Mouse (Mus musculus): ENCODE data around the gene Bach1.
A peak's percentile ranks its signal among the peaks of the same experiment; 100 is the strongest.
"Not testable (repeated sequence)": the region's sequence is repeated elsewhere in the genome, so short reads cannot be mapped to it uniquely, and the experiment has no call there.

Gene Bach1

GRCm38 (mm10) chr16:87680912-87681634 is 17.7 kb upstream of the Bach1 start:
- no peak for DNase-seq (ENCODE audit: low read depth)

- DNase-seq (ENCODE audit: low read depth): no peak
These were observed 16.9 kb upstream of the Bach1 start for GRCm38 (mm10) chr16:87681848-87682247.

- DNase-seq (ENCODE audit: low read depth): no peak
These were observed 12.3 kb upstream of the Bach1 start for GRCm38 (mm10) chr16:87686458-87686857.

- DNase-seq (ENCODE audit: low read depth): no peak
These were observed 11.4 kb upstream of the Bach1 start for GRCm38 (mm10) chr16:87687346-87687745.

GRCm38 (mm10) chr16:87688328-87688727 is 10.4 kb upstream of the Bach1 start:
- DNase-seq (ENCODE audit: low read depth): not testable (repeated sequence)

GRCm38 (mm10) chr16:87688823-87689222 is 9.9 kb upstream of the Bach1 start:
- DNase-seq (ENCODE audit: low read depth): not testable (repeated sequence)

- DNase-seq (ENCODE audit: low read depth): no peak
These were observed 9.5 kb upstream of the Bach1 start for GRCm38 (mm10) chr16:87689225-87689624.

GRCm38 (mm10) chr16:87690506-87690905 is 8.2 kb upstream of the Bach1 start:
- DNase-seq (ENCODE audit: low read depth): no peak

- DNase-seq (ENCODE audit: low read depth): no peak
These were observed 7.6 kb upstream of the Bach1 start for GRCm38 (mm10) chr16:87691102-87691501.

GRCm38 (mm10) chr16:87692591-87692990 is 6.2 kb upstream of the Bach1 start:
- DNase-seq (ENCODE audit: low read depth): no peak

- no peak for DNase-seq (ENCODE audit: low read depth)
These were observed 909 bp upstream of the Bach1 start for GRCm38 (mm10) chr16:87697707-87698365.

GRCm38 (mm10) chr16:87699306-87699692 is 554 bp downstream of the Bach1 start:
- DNase-seq (ENCODE audit: low read depth): no peak

GRCm38 (mm10) chr16:87699693-87700394 is 1.1 kb downstream of the Bach1 start:
- DNase-seq (ENCODE audit: low read depth): peak; percentile 68

GRCm38 (mm10) chr16:87700395-87700765 is 1.6 kb downstream of the Bach1 start:
- no peak for DNase-seq (ENCODE audit: low read depth)

- DNase-seq (ENCODE audit: low read depth): no peak
These were observed 3.1 kb downstream of the Bach1 start for GRCm38 (mm10) chr16:87701891-87702290.

- no peak for DNase-seq (ENCODE audit: low read depth)
These were observed 4.1 kb downstream of the Bach1 start for GRCm38 (mm10) chr16:87702881-87703280.

- DNase-seq (ENCODE audit: low read depth): no peak
These were observed 5.5 kb downstream of the Bach1 start for GRCm38 (mm10) chr16:87704225-87704624.

GRCm38 (mm10) chr16:87705892-87706589 is 7.3 kb downstream of the Bach1 start:
- peak; percentile 50 for DNase-seq (ENCODE audit: low read depth)

- no peak for DNase-seq (ENCODE audit: low read depth)
These were observed 8.6 kb downstream of the Bach1 start for GRCm38 (mm10) chr16:87707335-87707734.

GRCm38 (mm10) chr16:87708570-87708969 is 9.8 kb downstream of the Bach1 start:
- no peak for DNase-seq (ENCODE audit: low read depth)

GRCm38 (mm10) chr16:87709144-87709543 is 10.4 kb downstream of the Bach1 start:
- peak; percentile 56 for DNase-seq (ENCODE audit: low read depth)

GRCm38 (mm10) chr16:87709971-87710370 is 11.2 kb downstream of the Bach1 start:
- no peak for DNase-seq (ENCODE audit: low read depth)

Measured in naive thymus-derived CD4-positive, alpha-beta T cell, adult 2 months (primary cell).